Mouse (Mus musculus) neural tube, embryonic 11.5 days (tissue): ENCODE measurements around the gene Dnaja3. TPM values are rescaled to one million over a fixed set of nuclear protein-coding genes. Genes with fewer than 3 reads are reported as not detected.
A peak's percentile ranks its signal among the peaks of the same experiment; 100 is the strongest.

Experiments
- ATAC-seq: fragments of 200-750 bp; cut with Nextera tagmentation; 2 replicates; pipeline ENCODE4 v1.8.0; 2017; ENCODE audit warnings: moderate number of reproducible peaks, mild to moderate bottlenecking, moderate TSS enrichment, moderate library complexity; ENCODE audit not compliant: insufficient read depth, low FRiP score, low TSS enrichment
- DNase-seq: peaks from one replicate; pipeline ENCODE4 v3.0.0-alpha.2; 2015; ENCODE audit warnings: low spot score
- H3K27ac ChIP-seq: fragments of 300-500 bp; sonication (generic); 2 replicates; pipeline ENCODE4 v1.5.1; 2014; ENCODE audit warnings: low read depth, mild to moderate bottlenecking, low read length
- H3K27me3 ChIP-seq: fragments of 300-500 bp; sonication (generic); 2 replicates; pipeline ENCODE4 v1.6.1; 2014; ENCODE audit warnings: mild to moderate bottlenecking, low read length, mixed read lengths; ENCODE audit not compliant: control insufficient read depth, insufficient read depth
- H3K36me3 ChIP-seq: fragments of 300-500 bp; sonication (generic); 2 replicates; pipeline ENCODE4 v1.6.1; 2014; ENCODE audit warnings: mild to moderate bottlenecking, low read length, moderate library complexity, mixed read lengths; ENCODE audit not compliant: control insufficient read depth, insufficient read depth
- H3K4me1 ChIP-seq: fragments of 300-500 bp; sonication (generic); 2 replicates; pipeline ENCODE4 v1.6.1; 2014; ENCODE audit warnings: low read length, mixed read lengths; ENCODE audit not compliant: control insufficient read depth, insufficient read depth
- H3K4me2 ChIP-seq: fragments of 300-500 bp; sonication (generic); 2 replicates; pipeline ENCODE4 v1.6.1; 2014; ENCODE audit warnings: low read depth, mild to moderate bottlenecking, moderate library complexity
- H3K4me3 ChIP-seq: fragments of 300-500 bp; sonication (generic); 2 replicates; pipeline ENCODE4 v1.5.1; 2014; ENCODE audit warnings: low read depth, low read length
- H3K9ac ChIP-seq: fragments of 300-500 bp; sonication (generic); 2 replicates; pipeline ENCODE4 v1.6.1; 2014; ENCODE audit warnings: mild to moderate bottlenecking, low read length
- H3K9me3 ChIP-seq: fragments of 300-500 bp; sonication (generic); 2 replicates; pipeline ENCODE4 v1.6.1; 2016; ENCODE audit warnings: low read length; ENCODE audit not compliant: control insufficient read depth
- WGBS: fragments of 180-500 bp; shearing (Covaris S2); extraction: QIAGEN DNeasy Blood & Tissue Kit; methylation state at CpG from one replicate; pipeline ENCODE4 v1.1.7; 2014; 5-methylcytosine and 5-hydroxymethylcytosine counted together
- polyA plus RNA-seq: library from polyadenylated mRNA; unstranded; fragments of >200 nt; fragmentation: Nextera tagmentation; extraction: Ambion mirVana; gene quantifications from 2 replicates; pipeline ENCODE4 v1.2.1, GENCODE M21; 2014

Gene Dnaja3
- polyA plus RNA-seq, 1 experiment from 2014 or later: 54.2 TPM

- ATAC-seq: no peak
- no peak for DNase-seq
- Histone ChIP-seq H3K36me3 (peaks cover 36% of the 10 kb centered on the region), H3K4me2 (no peak overlapping the region), H3K9me3 (no peaks in the 10 kb centered on the region), H3K9ac (no peak overlapping the region), H3K4me1 (no peaks in the 10 kb centered on the region), H3K4me3 (no peak overlapping the region), H3K27ac (no peak overlapping the region), H3K27me3 (no peaks in the 10 kb centered on the region)
- 93% methylated on average over 8 of the region's 9 CpGs for WGBS
These were observed 26.1 kb upstream of the Dnaja3 start for GRCm38 (mm10) chr16:4613736-4614135.

GRCm38 (mm10) chr16:4614639-4615038 lies 25.1 kb upstream of the Dnaja3 start:
- H3K27ac ChIP-seq: no peak overlapping the region
- H3K27me3 ChIP-seq: no peaks in the 10 kb centered on the region
- ATAC-seq (no peak), DNase-seq (no peak)
- H3K4me1 ChIP-seq: no peaks in the 10 kb centered on the region
- no peak overlapping the region for H3K4me2 ChIP-seq
- no peak overlapping the region for H3K4me3 ChIP-seq
- WGBS: 92% methylated on average over 3 of the region's 3 CpGs
- no peak overlapping the region for H3K9ac ChIP-seq
- peaks cover 33% of the 10 kb centered on the region for H3K36me3 ChIP-seq
- no peaks in the 10 kb centered on the region for H3K9me3 ChIP-seq

GRCm38 (mm10) chr16:4615297-4615696 lies 24.5 kb upstream of the Dnaja3 start:
- Histone ChIP-seq H3K36me3 (peaks cover 33% of the 10 kb centered on the region), H3K4me2 (no peak overlapping the region), H3K9me3 (no peaks in the 10 kb centered on the region), H3K4me1 (no peaks in the 10 kb centered on the region), H3K27me3 (no peaks in the 10 kb centered on the region), H3K4me3 (no peak overlapping the region), H3K27ac (no peak overlapping the region), H3K9ac (no peak overlapping the region)
- ATAC-seq (no peak), DNase-seq (no peak)
- 77% methylated on average over 1 of the region's 1 CpGs for WGBS

GRCm38 (mm10) chr16:4616829-4617228 lies 23.0 kb upstream of the Dnaja3 start:
- Histone ChIP-seq H3K27me3 (no peaks in the 10 kb centered on the region), H3K9ac (no peak overlapping the region), H3K36me3 (peaks cover 28% of the 10 kb centered on the region), H3K4me3 (no peak overlapping the region), H3K27ac (no peak overlapping the region), H3K9me3 (no peaks in the 10 kb centered on the region), H3K4me2 (no peak overlapping the region), H3K4me1 (no peaks in the 10 kb centered on the region)
- DNase-seq: no peak
- 84% methylated on average over 4 of the region's 4 CpGs for WGBS
- ATAC-seq: no peak

GRCm38 (mm10) chr16:4624074-4624473 lies 15.7 kb upstream of the Dnaja3 start:
- Histone ChIP-seq H3K4me1 (peaks cover 17% of the 10 kb centered on the region), H3K4me3 (peak overlapping the region; percentile 73), H3K9ac (peak overlapping the region; percentile 85), H3K27ac (peak overlapping the region; percentile 73), H3K9me3 (no peaks in the 10 kb centered on the region), H3K27me3 (no peaks in the 10 kb centered on the region), H3K4me2 (peak overlapping the region; percentile 75), H3K36me3 (no peaks in the 10 kb centered on the region)
- ATAC-seq (peak; percentile 10; the same call in 1 of the 2 replicates), DNase-seq (no peak)
- WGBS: 24% methylated on average over 9 of the region's 9 CpGs

- no peaks in the 10 kb centered on the region for H3K36me3 ChIP-seq
- peak within 1 kb of the TSS; percentile 73 for H3K27ac ChIP-seq
- peak within 1 kb of the TSS; percentile 75 for H3K4me2 ChIP-seq
- no peaks in the 10 kb centered on the region for H3K9me3 ChIP-seq
- peak; percentile 94 for DNase-seq
- under 1% methylated on average over 56 of the region's 56 CpGs for WGBS
- peak within 1 kb of the TSS; percentile 85 for H3K9ac ChIP-seq
- H3K4me3 ChIP-seq: peak within 1 kb of the TSS; percentile 73
- ATAC-seq: peak; percentile 85
- H3K4me1 ChIP-seq: peaks cover 17% of the 10 kb centered on the region
- no peaks in the 10 kb centered on the region for H3K27me3 ChIP-seq
These were observed 15.2 kb upstream of the Dnaja3 start, which contains the start of gene Pam16 for GRCm38 (mm10) chr16:4624481-4625110. Pam16 (minus strand) TSS chr16:4624988.

GRCm38 (mm10) chr16:4627105-4627504 lies 12.7 kb upstream of the Dnaja3 start:
- 90% methylated on average over 6 of the region's 6 CpGs for WGBS
- Histone ChIP-seq H3K9ac (no peak overlapping the region), H3K27me3 (no peaks in the 10 kb centered on the region), H3K9me3 (no peaks in the 10 kb centered on the region), H3K4me3 (no peak overlapping the region), H3K4me2 (no peak overlapping the region), H3K4me1 (peaks cover 17% of the 10 kb centered on the region), H3K27ac (no peak overlapping the region), H3K36me3 (no peaks in the 10 kb centered on the region)
- ATAC-seq (no peak), DNase-seq (no peak)

- Histone ChIP-seq H3K27me3 (no peaks in the 10 kb centered on the region), H3K27ac (no peak overlapping the region), H3K9me3 (no peaks in the 10 kb centered on the region), H3K4me2 (no peak overlapping the region), H3K36me3 (no peaks in the 10 kb centered on the region), H3K4me1 (peaks cover 6% of the 10 kb centered on the region), H3K9ac (no peak overlapping the region), H3K4me3 (no peak overlapping the region)
- ATAC-seq (no peak), DNase-seq (no peak)
- WGBS: 93% methylated on average over 9 of the region's 9 CpGs
These were observed 10.8 kb upstream of the Dnaja3 start for GRCm38 (mm10) chr16:4628898-4629419.

- no peaks in the 10 kb centered on the region for H3K36me3 ChIP-seq
- DNase-seq: peak; percentile 80
- H3K4me3 ChIP-seq: no peak overlapping the region
- no peak overlapping the region for H3K4me2 ChIP-seq
- no peak overlapping the region for H3K9ac ChIP-seq
- ATAC-seq: peak; percentile 36
- 24% methylated on average over 6 of the region's 6 CpGs for WGBS
- H3K27ac ChIP-seq: no peak overlapping the region
- H3K9me3 ChIP-seq: no peaks in the 10 kb centered on the region
- peaks cover 3% of the 10 kb centered on the region; the same call in 1 of the 2 replicates for H3K4me1 ChIP-seq
- H3K27me3 ChIP-seq: no peaks in the 10 kb centered on the region
These were observed 9.8 kb upstream of the Dnaja3 start for GRCm38 (mm10) chr16:4629950-4630349.
